Mouse (Mus musculus) forebrain, embryonic 14.5 days (tissue): ENCODE data around the gene Dnaic2. TPM values are rescaled to one million over a fixed set of nuclear protein-coding genes. Genes with fewer than 3 reads are reported as not detected.
A peak's percentile ranks its signal among the peaks of the same experiment; 100 is the strongest.

ENCODE experiments used
- ATAC-seq: fragments of 200-750 bp; cut with Nextera tagmentation; 2 replicates; pipeline ENCODE4 v1.8.0; 2017; ENCODE audit warnings: mild to moderate bottlenecking, moderate library complexity
- DNase-seq: peaks from one replicate; pipeline ENCODE4 v3.0.0-alpha.2; 2015; ENCODE audit warnings: low spot score
- H3K27ac ChIP-seq: fragments of 300-500 bp; sonication (generic); 2 replicates; pipeline ENCODE4 v1.5.1; 2014; ENCODE audit warnings: low read depth, mild to moderate bottlenecking, control low read depth, low read length, moderate library complexity
- H3K27me3 ChIP-seq: fragments of 300-500 bp; sonication (generic); replicated peaks from 2 replicates; pipeline ENCODE4 v1.6.1; 2014; ENCODE audit warnings: low read length, control low read depth, mixed read lengths; ENCODE audit not compliant: control insufficient read depth, insufficient read depth
- H3K36me3 ChIP-seq: fragments of 300-500 bp; sonication (generic); 2 replicates; pipeline ENCODE4 v1.6.1; 2014; ENCODE audit warnings: low read length, control low read depth; ENCODE audit not compliant: control insufficient read depth, insufficient read depth
- H3K4me1 ChIP-seq: fragments of 300-500 bp; sonication (generic); 2 replicates; pipeline ENCODE4 v1.6.1; 2014; ENCODE audit warnings: antibody characterized with exemption, low read length, control low read depth; ENCODE audit not compliant: control insufficient read depth, insufficient read depth
- H3K4me2 ChIP-seq: fragments of 300-500 bp; sonication (generic); 2 replicates; pipeline ENCODE4 v1.6.1; 2014; ENCODE audit warnings: mild to moderate bottlenecking, control low read depth, low read length
- H3K4me3 ChIP-seq: fragments of 300-500 bp; sonication (generic); 2 replicates; pipeline ENCODE4 v1.5.1; 2014; ENCODE audit warnings: low read depth, low read length, control low read depth
- H3K9ac ChIP-seq: fragments of 300-500 bp; sonication (generic); 2 replicates; pipeline ENCODE4 v1.6.1; 2014; ENCODE audit warnings: mild to moderate bottlenecking, low read length, control low read depth, moderate library complexity
- H3K9me3 ChIP-seq: fragments of 300-500 bp; sonication (generic); replicated peaks from 2 replicates; pipeline ENCODE4 v1.6.1; 2016; ENCODE audit warnings: low read length, control low read depth, mixed read lengths; ENCODE audit not compliant: control insufficient read depth
- WGBS: fragments of 180-500 bp; shearing (Covaris S2); extraction: QIAGEN DNeasy Blood & Tissue Kit; methylation state at CpG from one replicate; pipeline ENCODE4 v1.1.7; 2014; 5-methylcytosine and 5-hydroxymethylcytosine counted together
- polyA plus RNA-seq: library from polyadenylated mRNA; unstranded; fragments of >200 nt; fragmentation: Nextera tagmentation; extraction: Ambion mirVana; gene quantifications from 2 replicates; pipeline ENCODE4 v1.2.1, GENCODE M21; 2014

Gene Dnaic2
- polyA plus RNA-seq, 1 experiment from 2014 or later: 2.1 TPM

DNA sequence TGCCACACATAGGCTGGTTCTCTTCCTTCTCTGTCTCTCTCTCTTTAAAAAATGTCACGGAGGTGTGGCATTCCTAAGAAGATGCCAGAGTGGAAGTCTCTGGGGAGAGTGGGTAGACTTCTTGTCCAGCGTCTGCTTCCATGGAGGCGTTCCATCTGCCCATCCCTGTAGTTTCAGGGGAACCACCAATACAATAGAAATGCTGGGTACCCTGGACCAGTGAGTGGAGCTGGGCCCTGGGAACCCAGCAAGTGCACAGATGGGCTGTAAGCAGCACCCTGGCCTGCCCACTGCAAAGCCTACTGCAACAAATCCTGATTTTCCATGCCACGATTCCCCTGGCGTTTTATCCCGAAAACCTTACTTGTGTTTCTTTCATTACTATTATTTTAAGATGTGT, 12.7 kb upstream of the Dnaic2 start:
- H3K4me1 ChIP-seq: no peaks in the 10 kb centered on the region
- ATAC-seq: no peak
- H3K27me3 ChIP-seq: no peaks in the 10 kb centered on the region
- WGBS: 97% methylated on average over 6 of the region's 6 CpGs
- no peak overlapping the region for H3K4me2 ChIP-seq
- H3K9me3 ChIP-seq: no peaks in the 10 kb centered on the region
- no peak for DNase-seq
- no peak overlapping the region for H3K27ac ChIP-seq
- H3K9ac ChIP-seq: no peak overlapping the region
- no peak overlapping the region for H3K4me3 ChIP-seq
- peaks cover 7% of the 10 kb centered on the region; the same call in 1 of the 2 replicates for H3K36me3 ChIP-seq

DNA sequence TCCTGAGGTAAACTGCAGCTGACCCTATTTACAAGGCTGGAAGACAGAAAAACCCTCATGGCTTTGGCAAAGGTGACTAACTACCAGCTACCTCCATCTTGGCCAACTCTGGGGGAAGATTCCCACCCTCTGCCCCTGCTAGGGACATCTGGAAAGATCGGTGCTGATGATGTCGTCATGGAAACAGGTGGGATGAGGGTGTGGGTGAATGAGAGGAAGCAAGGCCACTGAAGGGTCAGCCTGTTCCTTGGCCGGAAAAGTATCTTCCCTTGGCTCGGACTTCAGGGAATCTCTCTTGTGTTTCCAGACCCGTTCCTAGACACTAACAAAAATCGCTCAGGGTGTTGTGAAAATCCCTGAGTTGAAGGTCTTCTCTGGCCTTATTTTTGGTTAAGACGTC, 11.7 kb upstream of the Dnaic2 start:
- no peak for ATAC-seq
- Histone ChIP-seq H3K27ac (no peak overlapping the region), H3K9me3 (no peaks in the 10 kb centered on the region), H3K4me1 (no peaks in the 10 kb centered on the region), H3K9ac (no peak overlapping the region), H3K36me3 (peaks cover 6% of the 10 kb centered on the region; the same call in 1 of the 2 replicates), H3K4me2 (no peak overlapping the region), H3K27me3 (no peaks in the 10 kb centered on the region), H3K4me3 (no peak overlapping the region)
- 78% methylated on average over 7 of the region's 7 CpGs for WGBS
- no peak for DNase-seq

DNA sequence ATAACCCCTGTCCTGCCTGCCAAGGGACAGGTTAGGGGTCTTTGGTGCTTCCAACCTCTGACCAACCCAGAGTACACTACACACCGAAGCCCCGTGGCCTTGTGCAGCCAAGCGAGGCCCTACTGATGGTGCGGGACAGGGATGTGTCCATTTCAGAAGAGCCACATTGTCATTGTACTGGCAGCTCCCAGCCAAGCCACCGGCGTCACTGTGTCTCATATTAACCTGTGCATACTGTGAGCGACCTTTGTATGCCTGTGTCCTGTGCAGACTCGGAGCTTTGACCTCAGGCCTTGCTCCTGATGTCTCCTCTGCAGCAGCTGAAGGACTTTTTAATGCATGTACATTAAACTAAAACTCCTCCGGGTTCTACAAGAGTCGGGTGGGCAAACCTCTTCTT, 6.7 kb upstream of the Dnaic2 start:
- H3K4me3 ChIP-seq: no peak overlapping the region
- 91% methylated on average over 10 of the region's 10 CpGs for WGBS
- H3K9me3 ChIP-seq: no peaks in the 10 kb centered on the region
- H3K27me3 ChIP-seq: no peaks in the 10 kb centered on the region
- no peaks in the 10 kb centered on the region for H3K36me3 ChIP-seq
- H3K4me1 ChIP-seq: no peaks in the 10 kb centered on the region
- no peak overlapping the region for H3K27ac ChIP-seq
- ATAC-seq (no peak), DNase-seq (no peak)
- H3K9ac ChIP-seq: no peak overlapping the region
- H3K4me2 ChIP-seq: no peak overlapping the region

DNA sequence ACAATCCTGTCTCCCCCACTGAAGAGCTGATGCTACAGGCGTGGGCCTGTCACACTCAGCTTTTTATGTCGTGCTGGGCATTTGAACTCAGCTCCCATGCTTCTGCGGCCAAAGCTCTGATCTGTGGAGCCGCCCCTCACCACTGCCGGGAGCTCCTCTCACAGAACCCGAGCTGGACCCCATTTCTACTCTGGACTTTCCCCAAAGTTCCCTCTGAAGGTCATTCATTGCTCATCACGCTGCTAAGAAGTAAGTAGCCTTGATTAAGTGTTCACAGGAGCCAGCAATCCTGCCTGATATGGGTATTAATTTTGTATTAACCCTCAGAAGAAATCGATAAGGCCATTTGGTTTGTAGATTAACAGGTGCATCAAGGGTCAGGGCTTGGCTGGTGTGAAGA, 4.8 kb upstream of the Dnaic2 start:
- Histone ChIP-seq H3K4me1 (peaks cover under 1% of the 10 kb centered on the region), H3K4me2 (no peak overlapping the region), H3K27me3 (no peaks in the 10 kb centered on the region), H3K4me3 (no peak overlapping the region), H3K9me3 (no peaks in the 10 kb centered on the region), H3K9ac (no peak overlapping the region), H3K27ac (no peak overlapping the region), H3K36me3 (no peaks in the 10 kb centered on the region)
- 87% methylated on average over 8 of the region's 8 CpGs for WGBS
- no peak for DNase-seq
- no peak for ATAC-seq

DNA sequence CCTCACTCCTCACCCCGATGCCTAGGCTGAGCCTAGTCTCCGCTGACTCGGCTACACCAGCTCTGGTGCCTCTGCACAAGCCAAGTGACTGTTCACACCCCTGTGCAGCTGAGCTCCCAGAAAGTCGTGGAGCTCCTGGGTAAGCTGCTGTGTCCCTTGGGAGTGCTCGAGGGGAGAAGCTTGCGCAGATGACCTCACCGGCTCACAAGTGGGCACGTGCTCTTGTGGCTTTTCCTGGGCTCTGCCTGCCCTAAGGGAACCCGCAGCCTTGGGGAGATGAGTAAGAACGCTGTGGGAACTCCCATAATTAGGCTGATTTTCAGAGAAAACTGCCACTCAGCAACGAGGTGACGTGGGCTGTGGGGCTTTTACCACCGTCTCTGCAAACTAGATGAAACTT, 4.2 kb upstream of the Dnaic2 start:
- H3K4me3 ChIP-seq: no peak overlapping the region
- ATAC-seq: no peak
- H3K4me2 ChIP-seq: no peak overlapping the region
- WGBS: 74% methylated on average over 13 of the region's 13 CpGs
- H3K9me3 ChIP-seq: no peaks in the 10 kb centered on the region
- peaks cover 5% of the 10 kb centered on the region for H3K4me1 ChIP-seq
- H3K9ac ChIP-seq: no peak overlapping the region
- no peak for DNase-seq
- no peaks in the 10 kb centered on the region for H3K27me3 ChIP-seq
- H3K36me3 ChIP-seq: no peaks in the 10 kb centered on the region
- H3K27ac ChIP-seq: no peak overlapping the region

DNA sequence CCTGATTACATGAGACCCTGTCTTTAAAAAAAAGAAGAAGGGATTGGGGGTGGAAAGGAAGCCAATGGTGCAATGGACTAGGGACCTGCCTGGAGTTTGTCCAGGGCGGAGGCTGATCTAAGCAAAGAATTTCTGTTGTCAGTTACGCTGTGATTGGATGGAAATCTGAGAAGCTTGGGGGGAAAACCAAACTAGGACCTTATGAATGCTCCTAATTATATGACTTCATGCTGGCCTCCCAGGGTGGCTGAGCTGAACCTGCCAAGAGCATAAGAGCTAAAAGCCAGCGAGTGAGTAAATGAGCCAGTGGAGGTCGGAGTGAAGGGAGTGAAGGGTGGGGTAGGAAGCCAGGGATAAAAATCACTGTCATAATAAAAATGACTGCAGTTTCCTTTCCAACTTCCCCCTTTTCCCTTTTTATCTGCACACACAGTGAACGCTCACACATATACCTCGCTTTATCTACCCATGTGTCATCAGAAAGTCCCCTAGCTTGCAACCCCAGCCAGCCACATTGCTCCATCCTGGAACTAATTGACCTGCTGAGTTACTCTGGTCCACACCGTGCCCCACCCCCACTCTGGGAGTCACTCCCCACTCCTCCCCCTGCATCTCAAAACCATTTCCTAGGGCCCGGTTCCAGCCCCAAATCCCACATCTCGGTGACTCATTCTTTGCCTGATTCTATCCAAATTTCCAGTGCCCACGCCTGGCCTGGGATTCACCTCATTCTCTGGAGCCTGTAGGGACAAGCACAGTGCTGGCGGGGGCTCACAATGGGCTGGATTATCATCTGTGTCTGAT, 2.2 kb upstream of the Dnaic2 start:
- 56% methylated on average over 11 of the region's 11 CpGs for whole genome bisulfite sequencing
- ATAC-seq: no peak

DNA sequence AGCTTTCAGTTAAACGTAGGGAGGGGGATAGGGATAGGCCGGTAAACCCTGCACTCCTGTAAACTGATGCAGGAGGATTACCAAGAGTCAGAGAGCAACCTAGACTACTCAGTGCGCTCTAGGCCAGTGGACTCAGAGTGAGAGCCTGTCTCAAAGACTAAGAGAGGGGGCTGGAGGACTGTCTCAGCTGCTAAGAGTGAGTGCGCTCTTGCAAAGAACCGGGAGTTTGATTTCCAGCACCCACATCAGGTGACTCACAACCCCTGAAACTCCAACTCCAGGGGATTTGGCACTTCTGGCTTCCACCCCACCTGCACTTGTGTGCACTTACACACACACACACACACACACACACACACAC, 598 bp downstream of the Dnaic2 start:
- ATAC-seq (no peak), DNase-seq (no peak)
- Histone ChIP-seq H3K4me2 (peak overlapping the region; percentile 60), H3K27me3 (no peaks in the 10 kb centered on the region), H3K27ac (no peak overlapping the region), H3K9ac (no peak overlapping the region; the same call in 1 of the 2 replicates), H3K4me3 (0 out of 2 replicates have a peak overlapping the region, but pooled peaks have one; percentile 25), H3K4me1 (peaks cover 5% of the 10 kb centered on the region), H3K36me3 (no peaks in the 10 kb centered on the region), H3K9me3 (no peaks in the 10 kb centered on the region)
- 30% methylated on average over 5 of the region's 5 CpGs for WGBS

More for the DNA sequence above, 2.2 kb upstream of the Dnaic2 start:
- H3K36me3 ChIP-seq: no peaks in the 10 kb centered on the region
- no peak overlapping the region for H3K9ac ChIP-seq
- no peak overlapping the region for H3K4me3 ChIP-seq
- peaks cover 5% of the 10 kb centered on the region for H3K4me1 ChIP-seq
- H3K27ac ChIP-seq: no peak overlapping the region
- H3K9me3 ChIP-seq: no peaks in the 10 kb centered on the region
- no peaks in the 10 kb centered on the region for H3K27me3 ChIP-seq
- H3K4me2 ChIP-seq: no peak overlapping the region
- peak; percentile 33 for DNase-seq

DNA sequence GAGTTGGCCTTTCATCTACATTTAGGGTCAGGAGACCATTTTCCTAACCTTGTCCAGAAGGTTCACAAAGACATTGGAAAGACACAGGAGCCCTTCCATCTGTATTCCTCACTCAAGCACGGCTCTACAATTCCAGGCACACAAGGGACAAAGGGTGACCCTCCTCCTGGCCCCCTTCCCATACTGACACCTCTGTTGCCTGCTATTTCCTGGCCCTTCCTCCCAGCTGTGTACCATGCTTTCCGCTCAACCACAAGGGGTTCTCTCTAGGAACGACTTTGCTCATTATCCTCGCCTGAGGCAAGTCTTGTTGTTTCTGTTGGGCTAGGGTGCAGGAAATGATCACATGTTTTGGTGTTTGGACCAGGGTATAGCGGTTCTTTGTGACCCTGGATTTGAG, 1.1 kb downstream of the Dnaic2 start:
- no peak for DNase-seq
- H3K27me3 ChIP-seq: no peaks in the 10 kb centered on the region
- no peak overlapping the region for H3K4me3 ChIP-seq
- no peak for ATAC-seq
- peaks cover 5% of the 10 kb centered on the region for H3K4me1 ChIP-seq
- H3K9ac ChIP-seq: no peak overlapping the region
- H3K9me3 ChIP-seq: no peaks in the 10 kb centered on the region
- no peaks in the 10 kb centered on the region for H3K36me3 ChIP-seq
- H3K4me2 ChIP-seq: no peak overlapping the region
- 44% methylated on average over 5 of the region's 5 CpGs for WGBS
- no peak overlapping the region for H3K27ac ChIP-seq

DNA sequence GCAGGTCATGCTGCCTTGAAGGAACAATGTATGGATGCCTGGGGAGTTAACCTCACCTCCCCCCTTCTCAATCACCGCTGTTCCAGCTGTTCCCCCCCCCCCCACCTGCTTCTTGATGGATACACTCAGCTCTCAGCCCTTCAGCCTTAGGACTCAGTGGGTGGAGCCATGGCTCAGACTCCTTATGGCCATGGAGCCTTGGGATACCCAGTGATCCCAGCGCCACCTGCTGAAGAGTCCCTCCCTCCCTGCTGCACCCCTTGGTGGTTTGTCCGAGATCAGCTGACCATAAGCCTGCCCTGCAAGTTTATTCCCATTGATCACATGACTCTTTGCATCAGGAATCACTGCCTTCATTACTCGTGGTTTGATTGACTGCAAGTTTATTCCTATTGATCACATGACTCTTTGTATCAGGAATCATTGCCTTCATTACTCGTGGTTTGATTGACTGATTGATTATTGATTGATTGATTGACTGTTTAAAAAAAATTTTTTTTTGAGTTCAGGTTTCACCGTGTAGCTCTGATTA, 2.7 kb downstream of the Dnaic2 start:
- Histone ChIP-seq H3K4me3 (no peak overlapping the region), H3K9me3 (no peaks in the 10 kb centered on the region), H3K9ac (no peak overlapping the region), H3K4me2 (no peak overlapping the region), H3K36me3 (no peaks in the 10 kb centered on the region), H3K27me3 (no peaks in the 10 kb centered on the region), H3K4me1 (peaks cover 5% of the 10 kb centered on the region), H3K27ac (no peak overlapping the region)
- DNase-seq (no peak), ATAC-seq (no peak)
- 54% methylated on average over 6 of the region's 6 CpGs for WGBS
